Mouse (Mus musculus): ENCODE data around the gene Gpr183. TPM values are rescaled to one million over a fixed set of nuclear protein-coding genes. Genes with fewer than 3 reads are reported as not detected.

The Gpr183 gene
- polyA plus RNA-seq, 2 experiments from 2014 or later = 102 to 104 TPM

- no peak for ATAC-seq
Measured at GRCm38 (mm10) chr14:121956291-121956690, 8.7 kb downstream of the Gpr183 start.

GRCm38 (mm10) chr14:121955176-121955795 lies 9.7 kb downstream of the Gpr183 start:
- ATAC-seq = peak; percentile 22

GRCm38 (mm10) chr14:121954608-121955007 lies 10.4 kb downstream of the Gpr183 start:
- peak; percentile 71 for ATAC-seq

- ATAC-seq = no peak
Measured at GRCm38 (mm10) chr14:121954129-121954528, 10.9 kb downstream of the Gpr183 start.

- ATAC-seq = no peak
Measured at GRCm38 (mm10) chr14:121952046-121952400, 13.0 kb downstream of the Gpr183 start.

GRCm38 (mm10) chr14:121951399-121952045 lies 13.5 kb downstream of the Gpr183 start:
- ATAC-seq = peak; percentile 24

- no peak for ATAC-seq
Measured at GRCm38 (mm10) chr14:121949897-121950296, 15.1 kb downstream of the Gpr183 start.

- ATAC-seq = no peak
Measured at GRCm38 (mm10) chr14:121949436-121949835, 15.6 kb downstream of the Gpr183 start.

GRCm38 (mm10) chr14:121947966-121948365 lies 17.0 kb downstream of the Gpr183 start:
- peak; percentile 29 for ATAC-seq

GRCm38 (mm10) chr14:121947201-121947760 lies 17.7 kb downstream of the Gpr183 start:
- peak; percentile 6 for ATAC-seq

GRCm38 (mm10) chr14:121946728-121947127 lies 18.3 kb downstream of the Gpr183 start:
- peak; percentile 72 for ATAC-seq

GRCm38 (mm10) chr14:121946131-121946530 lies 18.9 kb downstream of the Gpr183 start:
- ATAC-seq = peak; percentile 12

- ATAC-seq = no peak
Measured at GRCm38 (mm10) chr14:121939582-121939981, 25.4 kb downstream of the Gpr183 start.

GRCm38 (mm10) chr14:121938256-121939191 lies 26.5 kb downstream of the Gpr183 start:
- peak; percentile 83 for ATAC-seq

GRCm38 (mm10) chr14:121937601-121938255 lies 27.3 kb downstream of the Gpr183 start:
- ATAC-seq = peak; percentile 30

GRCm38 (mm10) chr14:121936856-121937255 lies 28.1 kb downstream of the Gpr183 start:
- ATAC-seq = no peak

- no peak for ATAC-seq
Measured at GRCm38 (mm10) chr14:121936356-121936755, 28.6 kb downstream of the Gpr183 start.

- no peak for ATAC-seq
Measured at GRCm38 (mm10) chr14:121934597-121934946, 30.4 kb downstream of the Gpr183 start.

- no peak for ATAC-seq
Measured at GRCm38 (mm10) chr14:121933906-121934596, 30.9 kb downstream of the Gpr183 start.

GRCm38 (mm10) chr14:121932180-121932579 lies 32.8 kb downstream of the Gpr183 start:
- ATAC-seq = no peak

- ATAC-seq = peak; percentile 27
Measured at GRCm38 (mm10) chr14:121931594-121931993, 33.4 kb downstream of the Gpr183 start.
